Mouse (Mus musculus) thymus, adult 2 months (tissue): ENCODE measurements around the gene Fsip1. TPM values are rescaled to one million over a fixed set of nuclear protein-coding genes. Genes with fewer than 3 reads are reported as not detected.

ENCODE experiments used
- DNase-seq: peaks from one replicate; pipeline ENCODE4 v3.0.0; 2021
- H3K27ac ChIP-seq: fragments of 200-500 bp; 2 replicates; pipeline ENCODE4 v1.5.1; 2012; ENCODE audit warnings: low read length, control low read depth; ENCODE audit not compliant: control insufficient read depth, insufficient read depth
- H3K27me3 ChIP-seq: fragments of 200-500 bp; 2 replicates; pipeline ENCODE4 v1.6.1; 2012; ENCODE audit warnings: mild to moderate bottlenecking, low read length, moderate library complexity, mixed read lengths; ENCODE audit not compliant: control insufficient read depth, insufficient read depth
- H3K36me3 ChIP-seq: fragments of 200-500 bp; 2 replicates; pipeline ENCODE4 v1.6.1; 2012; ENCODE audit warnings: mild to moderate bottlenecking, low read length, moderate library complexity; ENCODE audit not compliant: control insufficient read depth, insufficient read depth
- H3K4me1 ChIP-seq: fragments of 200-500 bp; replicated peaks from 2 replicates; pipeline ENCODE4 v1.6.1; 2012; ENCODE audit warnings: low read length; ENCODE audit not compliant: control insufficient read depth, insufficient read depth
- H3K4me3 ChIP-seq: fragments of 200-500 bp; 2 replicates; pipeline ENCODE4 v1.5.1; 2012; ENCODE audit warnings: mild to moderate bottlenecking, low read length, control low read depth, moderate library complexity; ENCODE audit not compliant: control insufficient read depth, insufficient read depth
- CTCF ChIP-seq: fragments of 200-500 bp; IDR thresholded peaks from 2 replicates; pipeline ENCODE4 v1.5.1; 2012; ENCODE audit warnings: mild to moderate bottlenecking, control low read depth, low read length, moderate library complexity, borderline replicate concordance; ENCODE audit not compliant: control insufficient read depth, poor library complexity, insufficient read depth; ENCODE audit errors: extremely low read depth
- POLR2A ChIP-seq: fragments of 200-500 bp; IDR thresholded peaks from 2 replicates; pipeline ENCODE4 v1.6.1; 2012; ENCODE audit warnings: mild to moderate bottlenecking, low read length, control low read depth, moderate library complexity; ENCODE audit not compliant: control insufficient read depth, poor library complexity, insufficient read depth; ENCODE audit errors: extremely low read depth
- whole genome bisulfite sequencing: fragments of 180-500 bp; shearing (Covaris S2); methylation state at CpG from one replicate; pipeline ENCODE4 v1.1.7; 2018; 5-methylcytosine and 5-hydroxymethylcytosine counted together
- polyA plus RNA-seq: library from polyadenylated mRNA; depleted of rRNA; stranded (reverse); fragments of >200 nt; gene quantifications from 2 replicates; pipeline ENCODE4 v1.2.3, GENCODE M21; 2012

Fsip1 gene
- polyA plus RNA-seq, 1 experiment = not detected

- no peaks in the 10 kb centered on the region for H3K4me1 ChIP-seq
- H3K4me3 ChIP-seq = no peak overlapping the region
- no peak overlapping the region for H3K27ac ChIP-seq
- no peak for TF ChIP-seq CTCF
- TF ChIP-seq POLR2A = no peak
- no peak for DNase-seq
- WGBS = 95% methylated on average over 7 of the region's 7 CpGs
- H3K27me3 ChIP-seq = no peaks in the 10 kb centered on the region
- no peaks in the 10 kb centered on the region for H3K36me3 ChIP-seq
Measured at GRCm38 (mm10) chr2:118124437-118124836, 132.3 kb downstream of the Fsip1 start.

GRCm38 (mm10) chr2:118123743-118124142, 133.0 kb downstream of the Fsip1 start:
- no peak overlapping the region for H3K4me3 ChIP-seq
- H3K27me3 ChIP-seq = no peaks in the 10 kb centered on the region
- no peaks in the 10 kb centered on the region for H3K4me1 ChIP-seq
- DNase-seq = no peak
- no peaks in the 10 kb centered on the region for H3K36me3 ChIP-seq
- H3K27ac ChIP-seq = no peak overlapping the region
- WGBS = 93% methylated on average over 9 of the region's 9 CpGs
- no peak for TF ChIP-seq CTCF
- no peak for TF ChIP-seq POLR2A

GRCm38 (mm10) chr2:118122291-118122690, 134.5 kb downstream of the Fsip1 start:
- Histone ChIP-seq H3K27me3 (no peaks in the 10 kb centered on the region), H3K36me3 (no peaks in the 10 kb centered on the region), H3K4me3 (no peak overlapping the region), H3K27ac (no peak overlapping the region), H3K4me1 (no peaks in the 10 kb centered on the region)
- TF ChIP-seq CTCF (no peak), POLR2A (no peak)
- WGBS = 97% methylated on average over 6 of the region's 6 CpGs
- DNase-seq = no peak

GRCm38 (mm10) chr2:118120751-118121150, 136.0 kb downstream of the Fsip1 start:
- H3K4me3 ChIP-seq = no peak overlapping the region
- no peaks in the 10 kb centered on the region for H3K4me1 ChIP-seq
- H3K36me3 ChIP-seq = no peaks in the 10 kb centered on the region
- H3K27ac ChIP-seq = no peak overlapping the region
- DNase-seq = no peak
- 96% methylated on average over 7 of the region's 7 CpGs for WGBS
- TF ChIP-seq CTCF (no peak), POLR2A (no peak)
- no peaks in the 10 kb centered on the region for H3K27me3 ChIP-seq

GRCm38 (mm10) chr2:118120095-118120494, 136.7 kb downstream of the Fsip1 start:
- 95% methylated on average over 11 of the region's 11 CpGs for WGBS
- H3K4me1 ChIP-seq = no peaks in the 10 kb centered on the region
- no peak for DNase-seq
- no peaks in the 10 kb centered on the region for H3K27me3 ChIP-seq
- H3K27ac ChIP-seq = no peak overlapping the region
- TF ChIP-seq POLR2A = no peak
- no peak for TF ChIP-seq CTCF
- no peak overlapping the region for H3K4me3 ChIP-seq
- no peaks in the 10 kb centered on the region for H3K36me3 ChIP-seq

GRCm38 (mm10) chr2:118119684-118120083, 137.1 kb downstream of the Fsip1 start:
- WGBS = 97% methylated on average over 12 of the region's 12 CpGs
- Histone ChIP-seq H3K27ac (no peak overlapping the region), H3K36me3 (no peaks in the 10 kb centered on the region), H3K27me3 (no peaks in the 10 kb centered on the region), H3K4me3 (no peak overlapping the region), H3K4me1 (no peaks in the 10 kb centered on the region)
- no peak for DNase-seq
- TF ChIP-seq CTCF = no peak

GRCm38 (mm10) chr2:118118515-118118914, 138.3 kb downstream of the Fsip1 start:
- no peak for TF ChIP-seq POLR2A
- no peak for TF ChIP-seq CTCF
- DNase-seq = no peak
- no peaks in the 10 kb centered on the region for H3K27me3 ChIP-seq
- 95% methylated on average over 7 of the region's 7 CpGs for WGBS
- H3K36me3 ChIP-seq = no peaks in the 10 kb centered on the region
- no peaks in the 10 kb centered on the region for H3K4me1 ChIP-seq
- no peak overlapping the region for H3K4me3 ChIP-seq
- H3K27ac ChIP-seq = no peak overlapping the region
